12 mouse cellular contexts compared by ENCODE assay signal in the genomic region with DNA sequence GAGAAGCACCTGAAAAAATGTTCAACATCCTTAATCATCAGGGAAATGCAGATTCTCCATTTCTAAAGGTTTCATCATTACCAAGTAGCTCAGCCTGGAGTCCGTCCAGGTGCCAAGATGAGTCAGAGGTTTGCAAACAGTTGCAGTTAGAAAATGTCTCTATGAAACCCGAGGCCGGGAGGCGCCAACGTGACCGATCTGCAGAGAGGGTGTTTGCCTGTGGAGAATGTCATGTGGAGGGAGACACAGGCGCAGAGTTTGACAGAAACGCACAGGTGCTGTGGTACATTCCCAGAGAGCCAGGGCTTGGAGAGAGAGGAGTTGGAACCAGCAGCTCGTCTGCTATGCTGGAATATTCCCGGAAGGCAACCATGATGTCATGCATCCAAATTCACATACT. TPM values are rescaled to one million over a fixed set of nuclear protein-coding genes. Genes with fewer than 3 reads are reported as not detected.
DNase-seq lines count a peak whose midpoint lies in the region; TF ChIP-seq lines count a peak whose summit lies in the region.
"Had no signal": no experiment of that assay in that cellular context is flagged by ENCODE, and none has a peak within 500 bp of the region (broad histone marks: within the 10 kb centered on the region; RNA-seq: fewer than 3 reads in every experiment).

No protein-coding gene starts in this region.

- no peak overlapping the region for H3K4me3 ChIP-seq in myocyte
- H3K4me3 ChIP-seq: liver, embryonic 13.5 days had no signal

- H3K36me3 ChIP-seq in myocyte (ENCODE audit: control insufficient read depth, insufficient read depth) = no peaks in the 10 kb centered on the region
- H3K36me3 ChIP-seq: liver, embryonic 13.5 days had no signal

- TF ChIP-seq POLR2A in myocyte (IDR thresholded peaks at IDR 0.05; ENCODE audit: insufficient read length, low read depth) = no peak

- intact Hi-C loops in left cerebral cortex, postnatal 4 days (cut with DNase I) = no loop called here

- peaks cover 10% of the 10 kb centered on the region for H3K79me2 ChIP-seq in myocyte (ENCODE audit: control insufficient read depth, insufficient read depth)

- H3K4me2 ChIP-seq in myocyte (ENCODE audit: low read depth) = peak overlapping the region; percentile 68
- H3K4me2 ChIP-seq: liver, embryonic 13.5 days had no signal

- H3K27me3 ChIP-seq in myocyte (ENCODE audit: control insufficient read depth, insufficient read depth, insufficient read length) = no peaks in the 10 kb centered on the region

- no peak overlapping the region for H3ac ChIP-seq in myocyte (ENCODE audit: control insufficient read depth, insufficient read length)

- DNase-seq in layer of hippocampus, adult 18-20 months (ENCODE audit: low spot score in 2 of 2) = peak; percentile 3 to 36
- no peak for DNase-seq in layer of hippocampus, adult 9-10 months (ENCODE audit: low spot score)
- DNase-seq in MN1 (ENCODE audit: low spot score) = peak; percentile 86
- DNase-seq in gastrocnemius, adult 18-20 months (ENCODE audit: low spot score) = peak; percentile 82
- no peak for DNase-seq in yolk sac, embryonic 10.5 days (ENCODE audit: low spot score)
- DNase-seq in spleen, postnatal 10 days (ENCODE audit: low spot score in 2 of 2) = no peak
- DNase-seq in left cerebral cortex, postnatal 4 days = no peak
- DNase-seq: liver, embryonic 13.5 days had no signal

TF ChIP-seq in myocyte, 11 proteins besides CTCF, POLR2A, EP300 and RAD21:
- TF ChIP-seq E2F4 (IDR thresholded peaks at IDR 0.05; ENCODE audit: insufficient read depth) = no peak
- peak; percentile 76 for TF ChIP-seq USF1 (IDR thresholded peaks at IDR 0.05; ENCODE audit: low read depth)
- peak; percentile 15 to 89 (median 55) for TF ChIP-seq MYOG (IDR thresholded peaks at IDR 0.05; ENCODE audit: control insufficient read depth in 1 of 3, insufficient read depth in 1 of 3, insufficient read length in 2 of 3, low read depth in 2 of 3)
- no peak for TF ChIP-seq MAX (IDR thresholded peaks at IDR 0.05; ENCODE audit: low read depth)
- peak; percentile 95 to 99 (median 97) for TF ChIP-seq MYOD1 (IDR thresholded peaks at IDR 0.05; ENCODE audit: control insufficient read depth in 1 of 3, insufficient read length in 2 of 3, low read depth in 2 of 3)
- no peak for TF ChIP-seq SRF (IDR thresholded peaks at IDR 0.05; ENCODE audit: control insufficient read depth, insufficient read length, low read depth)
- TF ChIP-seq TCF3 (IDR thresholded peaks at IDR 0.05; ENCODE audit: insufficient read length, low read depth) = peak; percentile 76
- no peak for TF ChIP-seq REST (IDR thresholded peaks at IDR 0.05; ENCODE audit: insufficient read depth, insufficient read length)
- peak; percentile 93 for TF ChIP-seq TCF12 (IDR thresholded peaks at IDR 0.05; ENCODE audit: insufficient read depth, poor library complexity, severe bottlenecking)
- peak; percentile 98 for TF ChIP-seq CEBPB (IDR thresholded peaks at IDR 0.05; ENCODE audit: insufficient read depth, poor library complexity, severe bottlenecking)
- TF ChIP-seq POLR2AphosphoS2 (IDR thresholded peaks at IDR 0.05; ENCODE audit: insufficient read length, low read depth) = peak; percentile 26

RNA-seq across cellular contexts. Expression of gene Stbd1, which starts 3.8 kb away (rescaled TPM):
- 1 to 10 TPM; 2.6 to 3.4 TPM for total RNA-seq in layer of hippocampus, adult 18-20 months (2021)
- 10 to 100 TPM; 38.4 to 40.8 TPM for total RNA-seq in gastrocnemius, adult 18-20 months (2021)
- 203 TPM for polyA plus RNA-seq in myocyte (2012; fragmentation: generic; extraction: Trizol)
- total RNA-seq in left cerebral cortex, postnatal 4 days (2021) = 1 to 10 TPM; 1.6 to 2.3 TPM

RNA-seq across cellular contexts. Expression of gene Fam47e, which starts 44.2 kb away (rescaled TPM):
- 1 to 10 TPM in 1 of 2 experiments, under 1 TPM in 1; 0.48 to 1.1 TPM for total RNA-seq in layer of hippocampus, adult 18-20 months (2021)
- total RNA-seq in gastrocnemius, adult 18-20 months (2021) = not detected
- not detected for polyA plus RNA-seq in myocyte (2012; fragmentation: generic; extraction: Trizol)
- total RNA-seq in left cerebral cortex, postnatal 4 days (2021) = under 1 TPM; 0.42 to 0.60 TPM
- total RNA-seq: common myeloid progenitor, adult 5-6 weeks had no signal
- polyA plus RNA-seq: heart, postnatal 0 days; small intestine, adult 2 months had no signal

Comparison
In these comparisons a context has a peak if more than half of its experiments do, and no peak if none do; other contexts are left out.
1. DNase-seq: peak in layer of hippocampus, adult 18-20 months (2 of 2), MN1 (single experiment) and gastrocnemius, adult 18-20 months (single experiment); none in layer of hippocampus, adult 9-10 months (single experiment), yolk sac, embryonic 10.5 days (single experiment), spleen, postnatal 10 days (0 of 2) and left cerebral cortex, postnatal 4 days (single experiment).
2. RNA of gene Stbd1, which starts 3.8 kb away (total RNA-seq): 38.4 to 40.8 TPM in gastrocnemius, adult 18-20 months; 2.6 to 3.4 TPM in layer of hippocampus, adult 18-20 months and 1.6 to 2.3 TPM in left cerebral cortex, postnatal 4 days; every median in the first group is over 4 times any median in the second.